Mouse (Mus musculus) forebrain, embryonic 15.5 days (tissue): ENCODE measurements around the gene Ddah1. TPM values are rescaled to one million over a fixed set of nuclear protein-coding genes. Genes with fewer than 3 reads are reported as not detected.
"Not testable (repeated sequence)": the region's sequence is repeated elsewhere in the genome, so short reads cannot be mapped to it uniquely, and the experiment has no call there.

Experiments used
- ATAC-seq: fragments of 200-750 bp; cut with Nextera tagmentation; replicated peaks from 2 replicates; pipeline ENCODE4 v1.8.0; 2017; ENCODE audit warnings: mild to moderate bottlenecking, moderate TSS enrichment, moderate library complexity
- H3K27ac ChIP-seq: fragments of 300-500 bp; sonication (generic); replicated peaks from 2 replicates; pipeline ENCODE4 v1.5.1; 2015; ENCODE audit warnings: mild to moderate bottlenecking, inconsistent platforms
- H3K27me3 ChIP-seq: fragments of 300-500 bp; sonication (generic); 2 replicates; pipeline ENCODE4 v1.6.1; 2015; ENCODE audit warnings: inconsistent platforms
- H3K36me3 ChIP-seq: fragments of 300-500 bp; sonication (generic); 2 replicates; pipeline ENCODE4 v1.6.1; 2015; ENCODE audit warnings: mild to moderate bottlenecking, inconsistent platforms
- H3K4me1 ChIP-seq: fragments of 300-500 bp; sonication (generic); 2 replicates; pipeline ENCODE4 v1.6.1; 2015; ENCODE audit warnings: inconsistent platforms
- H3K4me2 ChIP-seq: fragments of 300-500 bp; sonication (generic); replicated peaks from 2 replicates; pipeline ENCODE4 v1.6.1; 2015; ENCODE audit warnings: mild to moderate bottlenecking, inconsistent platforms
- H3K4me3 ChIP-seq: fragments of 300-500 bp; sonication (generic); 2 replicates; pipeline ENCODE4 v1.5.1; 2015; ENCODE audit warnings: mild to moderate bottlenecking, inconsistent platforms
- H3K9ac ChIP-seq: fragments of 300-500 bp; sonication (generic); replicated peaks from 2 replicates; pipeline ENCODE4 v1.6.1; 2015; ENCODE audit warnings: mild to moderate bottlenecking, inconsistent platforms
- H3K9me3 ChIP-seq: fragments of 300-500 bp; sonication (generic); 2 replicates; pipeline ENCODE4 v1.6.1; 2016; ENCODE audit warnings: inconsistent platforms
- WGBS: fragments of 180-500 bp; shearing (Covaris S2); methylation state at CpG from one replicate; pipeline ENCODE4 v1.1.7; 2015; ENCODE audit warnings: mixed read lengths; 5-methylcytosine and 5-hydroxymethylcytosine counted together
- polyA plus RNA-seq: library from polyadenylated mRNA; unstranded; fragments of >200 nt; fragmentation: Nextera tagmentation; extraction: Ambion mirVana; gene quantifications from 2 replicates; pipeline ENCODE4 v1.2.1, GENCODE M21; 2015

Gene Ddah1
- polyA plus RNA-seq, 1 experiment from 2014 or later, result 162 TPM

DNA sequence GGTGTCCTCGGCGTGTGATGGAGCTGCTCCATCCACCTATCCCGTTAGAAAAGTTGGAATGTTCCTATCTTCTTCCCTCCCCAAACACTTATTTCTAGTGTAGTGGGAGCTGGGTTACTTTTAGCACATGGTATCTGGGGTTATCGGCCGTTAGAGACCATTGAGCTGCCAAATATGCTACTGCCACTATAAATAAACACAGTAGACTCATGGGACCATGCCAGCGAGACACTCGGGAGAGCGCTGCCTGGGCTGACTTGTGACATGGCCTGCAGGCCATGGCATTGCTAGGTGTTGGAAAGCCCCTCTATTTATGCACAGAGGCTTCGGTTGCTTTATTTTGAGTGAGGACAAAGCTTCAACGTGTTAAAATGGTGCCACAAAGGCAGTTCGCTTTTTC, 139.3 kb downstream of the Ddah1 start:
- ATAC-seq, result no peak
- Histone ChIP-seq H3K9ac (no peak overlapping the region), H3K36me3 (no peaks in the 10 kb centered on the region), H3K4me3 (no peak overlapping the region), H3K9me3 (no peaks in the 10 kb centered on the region), H3K27ac (no peak overlapping the region), H3K27me3 (no peaks in the 10 kb centered on the region), H3K4me1 (peaks cover 24% of the 10 kb centered on the region), H3K4me2 (no peak overlapping the region)
- WGBS, result 73% methylated on average over 11 of the region's 11 CpGs

DNA sequence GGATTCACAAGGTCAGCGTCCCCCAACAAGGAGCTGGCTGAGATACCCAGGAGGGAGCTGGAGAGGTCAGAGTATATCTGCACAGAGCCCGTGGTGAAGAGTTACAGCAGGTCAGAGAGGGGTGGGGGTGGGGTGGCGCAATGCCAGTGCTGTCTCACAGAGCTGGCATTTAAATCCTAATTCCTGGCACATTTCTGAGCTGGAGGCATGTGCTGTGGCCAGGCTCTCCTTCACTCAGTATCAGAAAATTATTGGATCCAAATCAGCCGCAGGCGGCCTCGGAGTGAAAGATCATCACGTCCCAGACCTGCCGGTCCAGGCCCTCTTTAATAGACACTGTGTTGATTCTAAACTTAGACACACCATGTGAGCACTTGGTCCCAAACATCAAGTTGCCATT, 141.4 kb downstream of the Ddah1 start:
- 63% methylated on average over 8 of the region's 8 CpGs for WGBS
- Histone ChIP-seq H3K9ac (no peak overlapping the region), H3K36me3 (no peaks in the 10 kb centered on the region), H3K4me1 (peaks cover 18% of the 10 kb centered on the region), H3K27ac (no peak overlapping the region), H3K4me2 (no peak overlapping the region), H3K4me3 (no peak overlapping the region), H3K27me3 (no peaks in the 10 kb centered on the region), H3K9me3 (no peaks in the 10 kb centered on the region)
- peak; percentile 23; the same call in 1 of the 2 replicates for ATAC-seq

DNA sequence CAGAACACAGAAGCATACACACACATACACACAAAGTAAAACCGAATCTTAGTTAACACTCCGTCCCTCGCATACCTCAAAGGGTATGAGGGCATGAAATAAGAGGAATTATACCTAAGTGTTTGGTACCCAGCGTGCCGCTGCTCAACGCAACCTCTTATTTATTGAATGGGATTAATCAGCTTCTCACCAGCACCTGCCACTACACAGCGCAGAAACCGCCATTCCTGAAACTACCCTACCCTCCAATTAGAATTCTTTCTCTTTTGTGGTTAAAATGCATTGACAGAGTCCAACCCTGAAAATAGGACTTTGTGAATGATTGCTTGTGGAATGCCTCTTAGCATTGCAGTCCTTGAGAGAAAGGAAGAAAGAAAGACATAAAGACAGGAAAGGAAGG, 145.1 kb downstream of the Ddah1 start:
- Histone ChIP-seq H3K4me2 (no peak overlapping the region), H3K4me3 (no peak overlapping the region), H3K9ac (no peak overlapping the region), H3K9me3 (no peaks in the 10 kb centered on the region), H3K27ac (no peak overlapping the region), H3K27me3 (no peaks in the 10 kb centered on the region), H3K4me1 (peaks cover 23% of the 10 kb centered on the region), H3K36me3 (no peaks in the 10 kb centered on the region)
- 36% methylated on average over 8 of the region's 8 CpGs for WGBS
- no peak; the same call in 1 of the 2 replicates for ATAC-seq

DNA sequence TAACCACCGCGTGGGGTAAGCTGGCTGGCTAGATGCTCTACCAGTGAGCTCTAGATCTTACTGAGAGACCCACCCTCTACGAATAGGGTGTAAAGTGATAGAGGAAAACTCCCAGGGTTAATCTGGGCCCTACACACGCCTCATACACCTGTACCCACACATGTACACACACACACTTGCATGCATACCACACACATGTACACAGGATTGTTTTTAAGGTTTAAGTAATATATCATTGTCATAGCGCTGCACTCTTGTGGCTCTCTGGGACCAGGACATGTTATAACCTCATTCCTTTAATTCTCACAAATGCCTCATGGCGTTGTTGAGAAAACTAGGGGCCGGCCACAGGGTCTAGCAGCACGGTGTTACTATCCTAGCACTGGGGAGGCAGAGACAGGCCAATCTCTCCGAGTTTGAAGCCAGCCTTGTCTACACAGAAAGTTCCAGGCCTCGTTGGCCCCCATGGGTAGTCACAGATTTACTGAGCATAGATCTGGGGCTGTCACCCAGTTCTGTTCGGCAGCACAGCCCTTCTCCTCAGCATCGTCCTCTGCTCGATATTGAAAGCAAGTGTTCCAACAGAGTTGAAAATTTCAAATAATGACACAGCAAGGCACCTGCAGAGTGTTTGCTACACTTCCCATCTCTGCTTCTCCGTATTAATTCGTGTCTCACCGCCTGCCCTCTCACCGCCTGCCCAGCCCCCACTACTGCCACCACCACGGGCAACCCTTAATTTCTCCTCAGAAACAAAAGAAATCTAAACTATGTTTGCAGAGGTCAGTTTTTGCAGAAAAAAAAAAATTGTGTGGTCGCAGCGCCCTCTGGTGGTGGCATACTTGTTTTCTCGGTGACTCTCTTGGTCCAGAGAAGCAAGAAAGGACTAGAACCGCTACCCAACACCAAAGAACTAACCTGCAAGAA, 146.6 kb downstream of the Ddah1 start:
- no peaks in the 10 kb centered on the region for H3K27me3 ChIP-seq
- H3K9ac ChIP-seq, result no peak overlapping the region
- no peak overlapping the region for H3K27ac ChIP-seq
- peak; percentile 65 for ATAC-seq
- WGBS, result 46% methylated on average over 22 of the region's 22 CpGs
- H3K9me3 ChIP-seq, result no peaks in the 10 kb centered on the region
- no peak overlapping the region for H3K4me3 ChIP-seq
- H3K4me2 ChIP-seq, result peak overlapping the region; percentile 9; the same call in 1 of the 2 replicates
- H3K36me3 ChIP-seq, result no peaks in the 10 kb centered on the region
- H3K4me1 ChIP-seq, result peaks cover 9% of the 10 kb centered on the region

DNA sequence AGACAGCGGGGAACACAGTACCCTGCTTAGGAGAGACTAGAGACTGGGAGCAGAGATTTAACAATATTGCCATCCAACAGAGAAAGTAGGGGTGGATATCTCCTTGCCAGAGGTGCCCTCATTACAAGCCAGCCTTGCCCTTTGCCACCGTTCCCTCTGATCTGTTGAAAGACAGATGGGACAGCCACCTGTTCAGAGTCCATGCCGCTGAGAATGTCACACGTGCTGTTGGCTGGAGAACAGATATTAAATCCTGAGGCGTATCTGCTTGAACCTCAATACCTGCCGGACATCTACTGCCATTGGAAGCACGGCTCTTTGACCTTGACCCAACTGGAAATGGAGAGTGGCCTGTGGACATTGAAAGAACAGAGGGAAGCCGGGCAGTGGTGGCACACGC, 148.1 kb downstream of the Ddah1 start:
- Histone ChIP-seq H3K9ac (no peak overlapping the region), H3K27ac (no peak overlapping the region), H3K4me3 (no peak overlapping the region), H3K4me1 (peaks cover 8% of the 10 kb centered on the region), H3K27me3 (no peaks in the 10 kb centered on the region), H3K36me3 (no peaks in the 10 kb centered on the region), H3K9me3 (no peaks in the 10 kb centered on the region), H3K4me2 (no peak overlapping the region)
- ATAC-seq, result no peak
- 88% methylated on average over 9 of the region's 9 CpGs for WGBS

DNA sequence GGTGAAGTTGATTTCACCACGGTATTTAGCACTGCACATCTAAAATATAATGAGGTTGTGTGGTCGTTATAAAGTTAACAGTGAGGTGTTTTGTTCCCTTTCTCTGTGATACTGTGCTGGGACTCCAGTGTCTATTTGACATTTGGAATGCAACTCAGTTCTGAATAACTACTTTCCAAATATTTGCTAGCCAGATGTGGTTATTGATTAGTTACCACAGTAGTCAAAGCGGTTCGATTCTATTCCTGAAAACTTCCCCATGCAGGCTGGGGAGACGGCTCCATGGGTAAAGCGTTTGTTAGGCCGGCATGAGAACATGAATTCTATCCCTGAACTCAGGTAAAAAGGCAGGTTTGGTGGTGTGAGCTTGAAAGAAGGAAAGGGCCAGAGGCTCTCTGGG, 154.0 kb downstream of the Ddah1 start:
- H3K9me3 ChIP-seq, result no peaks in the 10 kb centered on the region
- H3K4me1 ChIP-seq, result no peaks in the 10 kb centered on the region
- no peak for ATAC-seq
- no peak overlapping the region for H3K4me3 ChIP-seq
- H3K27me3 ChIP-seq, result no peaks in the 10 kb centered on the region
- H3K9ac ChIP-seq, result no peak overlapping the region
- WGBS, result 84% methylated on average over 7 of the region's 7 CpGs
- H3K36me3 ChIP-seq, result no peaks in the 10 kb centered on the region
- H3K27ac ChIP-seq, result no peak overlapping the region
- H3K4me2 ChIP-seq, result no peak overlapping the region

DNA sequence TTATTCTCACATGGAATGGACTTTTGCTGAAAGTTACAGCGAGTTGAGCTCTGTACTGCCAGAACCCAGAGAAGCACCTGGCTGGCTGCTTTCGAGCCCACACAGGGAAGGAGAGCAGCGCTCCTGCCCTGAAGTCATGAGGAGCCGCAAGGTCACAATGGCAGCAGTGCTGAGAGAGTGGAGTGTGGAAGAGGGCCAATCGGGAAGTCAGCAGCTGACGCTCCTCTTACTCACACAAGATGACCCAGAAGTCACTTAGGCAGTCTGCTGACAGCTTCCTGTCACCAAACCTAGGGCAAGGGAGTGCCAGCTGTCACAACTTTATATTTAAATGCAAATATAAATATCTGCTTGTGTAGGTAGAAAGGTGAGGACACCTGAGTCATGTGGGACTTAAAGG, 154.8 kb downstream of the Ddah1 start:
- no peak overlapping the region for H3K4me3 ChIP-seq
- WGBS, result 82% methylated on average over 6 of the region's 6 CpGs
- no peak for ATAC-seq

DNA sequence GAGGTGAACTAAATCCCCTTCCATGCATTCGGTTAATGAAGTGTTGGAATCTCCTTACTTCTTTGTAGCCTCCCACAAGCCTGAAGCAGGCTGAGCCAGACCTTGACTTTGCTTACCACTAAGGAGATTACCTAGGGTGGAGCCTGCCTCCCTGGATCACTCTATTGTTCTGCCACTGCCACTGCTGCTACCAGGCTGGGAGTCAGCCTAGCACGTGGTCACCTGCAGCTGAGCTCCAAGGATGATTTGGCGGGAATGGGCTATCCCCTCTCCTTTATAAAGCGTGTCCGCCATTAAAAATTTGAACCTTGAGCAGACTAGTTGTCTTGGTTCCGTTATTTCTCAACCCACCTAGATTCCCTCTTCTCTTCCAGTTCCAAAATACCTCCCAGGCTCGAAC, 155.5 kb downstream of the Ddah1 start:
- not testable (repeated sequence) for H3K27ac ChIP-seq

More for the DNA sequence above, 154.8 kb downstream of the Ddah1 start:
- no peaks in the 10 kb centered on the region for H3K9me3 ChIP-seq
- H3K4me1 ChIP-seq, result no peaks in the 10 kb centered on the region
- no peak overlapping the region for H3K27ac ChIP-seq
- no peaks in the 10 kb centered on the region for H3K27me3 ChIP-seq
- no peaks in the 10 kb centered on the region for H3K36me3 ChIP-seq
- no peak overlapping the region for H3K9ac ChIP-seq
- no peak overlapping the region for H3K4me2 ChIP-seq

DNA sequence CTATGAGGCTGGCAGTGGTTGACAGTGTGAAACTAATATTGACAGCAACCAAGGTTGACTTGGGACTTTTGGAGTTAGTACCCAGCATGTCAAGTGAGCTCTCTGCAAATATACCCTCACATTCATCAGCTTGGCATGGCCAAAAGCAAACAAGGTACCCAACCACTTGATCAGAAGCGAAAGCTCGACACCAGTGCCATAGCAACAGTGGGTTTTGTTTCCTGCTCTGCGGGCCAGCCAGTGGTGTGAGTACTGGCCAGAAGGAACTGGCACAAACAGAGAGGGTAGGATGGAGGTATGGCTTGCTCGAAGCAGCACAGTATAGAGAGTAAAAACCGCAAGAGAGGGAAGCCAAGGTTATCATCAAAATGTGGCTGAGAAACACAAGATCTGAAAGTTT, 157.9 kb downstream of the Ddah1 start:
- no peaks in the 10 kb centered on the region for H3K36me3 ChIP-seq
- no peak overlapping the region for H3K9ac ChIP-seq
- no peak for ATAC-seq
- no peak overlapping the region for H3K4me3 ChIP-seq
- no peaks in the 10 kb centered on the region for H3K9me3 ChIP-seq
- no peaks in the 10 kb centered on the region for H3K27me3 ChIP-seq
- no peak overlapping the region for H3K27ac ChIP-seq
- H3K4me2 ChIP-seq, result no peak overlapping the region
- no peaks in the 10 kb centered on the region for H3K4me1 ChIP-seq
- 91% methylated on average over 5 of the region's 5 CpGs for WGBS

More for the DNA sequence above, 155.5 kb downstream of the Ddah1 start:
- not testable (repeated sequence) for H3K4me3 ChIP-seq, ATAC-seq, H3K9me3 ChIP-seq, H3K36me3 ChIP-seq, H3K4me2 ChIP-seq, H3K4me1 ChIP-seq, H3K9ac ChIP-seq, H3K27me3 ChIP-seq
- WGBS, result 69% methylated on average over 7 of the region's 7 CpGs

DNA sequence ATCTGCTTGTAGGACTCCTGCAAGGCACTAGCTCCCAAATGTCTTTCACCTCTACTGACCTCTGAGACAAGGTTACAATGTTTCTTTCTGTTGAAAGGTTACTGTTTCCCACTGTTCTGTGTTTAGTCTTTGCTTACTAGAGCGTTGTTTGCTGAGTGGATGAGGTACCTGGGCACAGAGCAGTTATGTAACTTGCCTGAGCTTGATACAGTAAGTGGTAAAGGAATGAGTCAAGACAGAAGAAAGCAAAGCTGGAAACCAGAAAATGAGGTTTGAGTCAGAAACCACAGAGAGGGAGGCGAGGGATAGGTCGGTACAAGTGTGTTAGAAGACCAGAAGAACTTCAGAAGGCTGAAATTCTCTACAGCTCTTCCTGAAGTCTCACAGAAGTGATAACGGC, 158.4 kb downstream of the Ddah1 start:
- no peak overlapping the region for H3K4me2 ChIP-seq
- H3K27me3 ChIP-seq, result no peaks in the 10 kb centered on the region
- ATAC-seq, result no peak
- WGBS, result 87% methylated on average over 4 of the region's 4 CpGs
- H3K9ac ChIP-seq, result no peak overlapping the region
- no peaks in the 10 kb centered on the region for H3K9me3 ChIP-seq
- no peak overlapping the region for H3K27ac ChIP-seq
- H3K4me1 ChIP-seq, result no peaks in the 10 kb centered on the region
- no peak overlapping the region for H3K4me3 ChIP-seq
- no peaks in the 10 kb centered on the region for H3K36me3 ChIP-seq

DNA sequence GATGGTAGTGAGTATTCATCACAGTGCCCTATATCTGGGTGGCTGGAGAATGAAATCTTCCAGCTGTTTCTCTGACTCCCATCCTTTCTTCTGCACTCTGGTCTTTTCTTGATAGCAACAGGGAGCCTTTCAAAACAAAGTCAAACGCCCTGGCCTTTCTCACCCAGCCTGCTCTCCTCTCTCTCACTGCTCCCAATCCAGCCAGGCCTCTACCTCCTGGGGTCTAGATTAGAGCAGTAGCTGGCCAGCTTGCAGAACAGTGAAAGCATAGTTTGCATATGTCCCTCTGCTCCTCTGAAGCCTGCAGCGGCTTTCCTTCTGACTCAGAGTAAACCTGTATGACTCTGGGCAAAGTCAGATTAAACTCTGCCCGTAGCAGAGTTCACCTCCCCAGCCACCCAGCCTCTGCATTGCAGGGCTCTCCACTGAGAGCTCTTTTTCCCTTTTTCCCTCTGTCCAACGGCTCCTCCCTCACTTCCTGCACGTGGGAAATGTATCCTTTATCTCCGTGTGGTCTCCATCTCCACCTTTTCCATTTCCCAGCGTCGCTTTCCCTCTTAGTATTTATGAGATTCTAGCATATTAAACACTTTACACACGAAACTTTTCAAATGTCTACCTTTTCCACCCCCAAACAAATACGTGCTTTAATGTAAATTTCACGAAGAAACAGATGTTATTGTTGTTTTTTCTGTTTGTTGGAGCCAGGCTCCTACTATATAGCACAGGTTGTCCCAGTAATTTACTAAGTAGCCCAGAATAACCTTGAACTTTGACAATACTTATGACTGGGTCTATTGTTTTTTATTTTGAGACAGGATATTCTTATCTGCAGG, 163.8 kb downstream of the Ddah1 start, which contains the start of gene Bcl10:
Bcl10 (plus strand) TSS at position 786 of the 836 bp plus-strand sequence.
- WGBS, result 31% methylated on average over 11 of the region's 11 CpGs
- Histone ChIP-seq H3K27ac (peak within 1 kb of the TSS; percentile 68), H3K36me3 (no peaks in the 10 kb centered on the region), H3K9ac (no peak within 1 kb of the TSS; the same call in 1 of the 2 replicates), H3K4me2 (peak within 1 kb of the TSS; percentile 69), H3K27me3 (no peaks in the 10 kb centered on the region), H3K9me3 (no peaks in the 10 kb centered on the region), H3K4me1 (peaks cover 20% of the 10 kb centered on the region), H3K4me3 (peak within 1 kb of the TSS; percentile 67)
- no peak for ATAC-seq

DNA sequence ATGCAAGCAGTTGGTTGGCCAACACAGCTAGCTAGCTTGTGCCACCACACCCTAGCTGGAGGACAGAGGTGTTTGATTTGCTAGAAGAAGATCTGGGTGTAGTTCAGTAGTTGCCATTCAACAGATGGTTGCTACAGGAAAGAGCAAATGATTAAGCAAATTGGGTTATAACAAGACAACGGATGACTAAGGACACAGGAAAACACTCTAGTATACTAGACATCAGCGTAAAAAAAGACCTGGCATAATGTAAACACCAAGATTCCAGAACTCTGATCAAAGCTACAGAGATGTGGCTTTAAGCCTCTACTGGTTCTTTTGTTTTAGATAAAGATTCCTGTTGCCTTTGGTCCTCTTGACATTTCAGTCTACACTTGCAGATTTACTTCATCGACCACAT, 164.5 kb downstream of the Ddah1 start:
- no peak overlapping the region for H3K9ac ChIP-seq
- H3K27ac ChIP-seq, result no peak overlapping the region
- no peak overlapping the region for H3K4me3 ChIP-seq
- ATAC-seq, result no peak
- H3K36me3 ChIP-seq, result no peaks in the 10 kb centered on the region
- H3K4me2 ChIP-seq, result no peak overlapping the region
- peaks cover 20% of the 10 kb centered on the region for H3K4me1 ChIP-seq
- 82% methylated on average over 3 of the region's 3 CpGs for WGBS
- H3K9me3 ChIP-seq, result no peaks in the 10 kb centered on the region
- no peaks in the 10 kb centered on the region for H3K27me3 ChIP-seq
